ENCODE assay signal across 23 mouse cellular contexts in genomic region chr6:42578678-42579077, GRCm38 (mm10). TPM values are rescaled to one million over a fixed set of nuclear protein-coding genes. Genes with fewer than 3 reads are reported as not detected.
DNase-seq lines count a peak whose midpoint lies in the region; ATAC-seq and TF ChIP-seq lines count a peak whose summit lies in the region.
"Had no signal": no experiment of that assay in that cellular context is flagged by ENCODE, and none has a peak within 500 bp of the region (broad histone marks: within the 10 kb centered on the region; RNA-seq: fewer than 3 reads in every experiment).

No protein-coding gene starts in this region.

- H3K4me1 ChIP-seq in lung, embryonic 14.5 days (ENCODE audit: insufficient read depth): peaks cover 7% of the 10 kb centered on the region; the same call in 1 of the 2 replicates
- peaks cover 2% of the 10 kb centered on the region; the same call in 1 of the 2 replicates for H3K4me1 ChIP-seq in lung, adult 2 months (ENCODE audit: control insufficient read depth, insufficient read depth, low read length)
- H3K4me1 ChIP-seq in kidney, embryonic 16.5 days (ENCODE audit: insufficient read depth, low read length): no peaks in the 10 kb centered on the region
- H3K4me1 ChIP-seq: liver, embryonic 12.5 days had no signal

- DNase-seq in frontal cortex, postnatal 10 days (ENCODE audit: low spot score in 2 of 2): no peak
- DNase-seq in lung, embryonic 14.5 days: no peak
- DNase-seq in lung, adult 2 months: no peak
- peak; percentile 7 for DNase-seq in adrenal gland, postnatal 25 days
- DNase-seq in right cerebral cortex, postnatal 10 days (ENCODE audit: low spot score in 2 of 2): no peak
- DNase-seq: B cell, adult 2 months; cerebellum, adult 9-11 months; gastrocnemius, postnatal 25 days; heart, postnatal 4 days; kidney, adult 8-10 months; right cerebral cortex, postnatal 4 days; thymus, postnatal 25 days had no signal

- no peaks in the 10 kb centered on the region for H3K36me3 ChIP-seq in lung, embryonic 14.5 days (ENCODE audit: insufficient read depth)
- no peaks in the 10 kb centered on the region for H3K36me3 ChIP-seq in kidney, embryonic 16.5 days (ENCODE audit: insufficient read depth, low read length)
- H3K36me3 ChIP-seq: embryonic facial prominence, embryonic 13.5 days; heart, embryonic 12.5 days; liver, embryonic 12.5 days had no signal

- 0 out of 2 replicates have a peak, but pooled peaks have one; percentile 16 for TF ChIP-seq CTCF in lung, embryonic 14.5 days (IDR thresholded peaks at IDR 0.05; ENCODE audit: low read depth)
- TF ChIP-seq CTCF in lung, adult 2 months (IDR thresholded peaks at IDR 0.05; ENCODE audit: insufficient read depth, low read length): no peak

- ATAC-seq in frontal cortex, adult (ENCODE audit: low TSS enrichment): peak; percentile 59; the same call in 1 of the 2 replicates
- no peak for ATAC-seq in lung, embryonic 14.5 days (ENCODE audit: insufficient read depth)
- ATAC-seq in kidney, embryonic 16.5 days (ENCODE audit: low FRiP score, low TSS enrichment): no peak
- ATAC-seq: hindbrain, embryonic 16.5 days; liver, embryonic 12.5 days had no signal

- H3K4me3 ChIP-seq in lung, embryonic 14.5 days (ENCODE audit: low read depth, low read length): no peak overlapping the region
- no peak overlapping the region for H3K4me3 ChIP-seq in lung, adult 2 months (replicated peaks; ENCODE audit: extremely low read depth, low read depth, low read length)
- H3K4me3 ChIP-seq in kidney, embryonic 16.5 days (ENCODE audit: low read length): no peak overlapping the region
- H3K4me3 ChIP-seq: embryonic facial prominence, embryonic 13.5 days; heart, embryonic 12.5 days; liver, embryonic 12.5 days had no signal

- no peak overlapping the region for H3K4me2 ChIP-seq in lung, embryonic 14.5 days
- no peak overlapping the region for H3K4me2 ChIP-seq in kidney, embryonic 16.5 days (replicated peaks; ENCODE audit: low read depth, low read length)
- H3K4me2 ChIP-seq: embryonic facial prominence, embryonic 13.5 days; heart, embryonic 12.5 days; liver, embryonic 12.5 days; midbrain, embryonic 11.5 days had no signal

- 64% methylated on average over 4 of the region's 4 CpGs for WGBS in lung, embryonic 14.5 days
- 41% methylated on average over 4 of the region's 4 CpGs for WGBS in lung, adult 2 months
- 76% methylated on average over 4 of the region's 4 CpGs for WGBS in kidney, embryonic 16.5 days

- no peaks in the 10 kb centered on the region for H3K9me3 ChIP-seq in lung, embryonic 14.5 days (ENCODE audit: low read depth, low read length)
- H3K9me3 ChIP-seq in kidney, embryonic 16.5 days (ENCODE audit: low read length): no peaks in the 10 kb centered on the region
- H3K9me3 ChIP-seq: embryonic facial prominence, embryonic 13.5 days; heart, embryonic 12.5 days; liver, embryonic 12.5 days had no signal

- TF ChIP-seq POLR2A in lung, adult 2 months (IDR thresholded peaks at IDR 0.05; ENCODE audit: borderline replicate concordance, extremely low read depth, low read depth, low read length): no peak

- H3K27ac ChIP-seq in lung, embryonic 14.5 days (ENCODE audit: low read depth): no peak overlapping the region
- no peak overlapping the region for H3K27ac ChIP-seq in kidney, embryonic 16.5 days (ENCODE audit: low read length)
- H3K27ac ChIP-seq: embryonic facial prominence, embryonic 13.5 days; liver, embryonic 12.5 days had no signal

- no peaks in the 10 kb centered on the region for H3K27me3 ChIP-seq in lung, embryonic 14.5 days (ENCODE audit: insufficient read depth, low read length)
- H3K27me3 ChIP-seq in kidney, embryonic 16.5 days (ENCODE audit: insufficient read depth, low read length): no peaks in the 10 kb centered on the region
- H3K27me3 ChIP-seq: embryonic facial prominence, embryonic 13.5 days; heart, embryonic 12.5 days; liver, embryonic 12.5 days had no signal

- H3K9ac ChIP-seq in lung, embryonic 14.5 days: no peak overlapping the region
- no peak overlapping the region for H3K9ac ChIP-seq in kidney, embryonic 16.5 days (replicated peaks; ENCODE audit: low read length)
- H3K9ac ChIP-seq: embryonic facial prominence, embryonic 13.5 days; heart, embryonic 12.5 days; liver, embryonic 12.5 days had no signal

RNA-seq across cellular contexts. Expression of gene Tcaf3, which starts 18.8 kb away (rescaled TPM):
- polyA plus RNA-seq in lung, embryonic 14.5 days (2014; fragmentation: Nextera tagmentation; extraction: Ambion mirVana): not detected in 2 replicates
- not detected in 2 replicates for polyA plus RNA-seq in lung, adult 2 months (2012; rRNA removed)
- total RNA-seq in adrenal gland, postnatal 25 days (2021): not detected in 2 replicates
- not detected in 2 replicates for polyA plus RNA-seq in kidney, embryonic 16.5 days (2015; fragmentation: Nextera tagmentation; extraction: Ambion mirVana)
- total RNA-seq: gastrocnemius, postnatal 25 days; heart, postnatal 4 days had no signal
- polyA plus RNA-seq: embryonic facial prominence, embryonic 13.5 days; heart, embryonic 12.5 days; hindbrain, embryonic 16.5 days; limb, embryonic 11.5 days; liver, embryonic 12.5 days; lung, embryonic 16.5 days; midbrain, embryonic 11.5 days; neural tube, embryonic 14.5 days; testis, adult 2 months had no signal

RNA-seq across cellular contexts. Expression of gene Olfr455, which starts 31.3 kb away (rescaled TPM):
- not detected in 2 replicates for polyA plus RNA-seq in lung, embryonic 14.5 days (2014; fragmentation: Nextera tagmentation; extraction: Ambion mirVana)
- not detected in 2 replicates for polyA plus RNA-seq in lung, adult 2 months (2012; rRNA removed)
- not detected in 2 replicates for total RNA-seq in adrenal gland, postnatal 25 days (2021)
- not detected in 2 replicates for polyA plus RNA-seq in kidney, embryonic 16.5 days (2015; fragmentation: Nextera tagmentation; extraction: Ambion mirVana)
- total RNA-seq: gastrocnemius, postnatal 25 days; heart, postnatal 4 days had no signal
- polyA plus RNA-seq: embryonic facial prominence, embryonic 13.5 days; heart, embryonic 12.5 days; hindbrain, embryonic 16.5 days; limb, embryonic 11.5 days; liver, embryonic 12.5 days; lung, embryonic 16.5 days; midbrain, embryonic 11.5 days; neural tube, embryonic 14.5 days had no signal
